Mouse (Mus musculus) WW6 (cell line): Measurements from ENCODE around the gene Cnpy3.

ENCODE experiments used
- DNase-seq: peaks from one replicate; pipeline ENCODE4 v3.0.0-alpha.2; 2013; ENCODE audit warnings: low read depth, low spot score

The Cnpy3 gene

DNA sequence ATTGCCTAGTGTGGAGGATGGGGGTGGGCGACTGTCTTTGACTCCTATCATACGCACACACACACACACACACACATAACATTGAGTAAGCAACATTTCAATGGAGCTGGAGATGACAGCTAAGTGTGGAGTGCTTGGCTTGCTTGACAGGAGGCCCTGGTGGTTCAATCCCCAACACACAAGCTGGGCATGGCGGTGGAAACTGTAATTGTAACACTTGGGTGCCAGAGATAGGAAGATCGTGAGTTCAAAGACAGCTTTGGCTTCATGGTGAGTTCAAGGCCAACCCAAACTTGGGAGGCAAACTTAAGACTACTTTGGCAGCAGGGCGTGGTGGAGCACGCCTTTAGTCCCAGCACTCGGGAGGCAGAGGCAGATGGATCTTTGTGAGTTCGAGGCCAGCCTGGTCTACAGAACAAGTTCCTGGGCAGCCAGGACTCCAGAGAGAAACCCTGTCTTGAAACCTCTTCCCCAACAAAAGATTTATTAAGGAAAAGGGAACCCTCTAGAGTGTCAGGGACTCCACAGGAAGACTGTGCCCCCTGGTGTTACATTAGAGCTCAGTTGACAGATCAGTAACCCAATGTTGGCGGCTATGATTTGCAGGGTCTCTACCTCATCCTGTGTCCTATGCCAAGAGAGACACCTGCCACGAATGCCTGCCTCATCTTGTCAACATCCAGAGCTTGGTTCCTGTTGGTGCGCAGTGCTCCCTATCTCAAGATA lies 37.1 kb downstream of the Cnpy3 start:
- no peak for DNase-seq

DNA sequence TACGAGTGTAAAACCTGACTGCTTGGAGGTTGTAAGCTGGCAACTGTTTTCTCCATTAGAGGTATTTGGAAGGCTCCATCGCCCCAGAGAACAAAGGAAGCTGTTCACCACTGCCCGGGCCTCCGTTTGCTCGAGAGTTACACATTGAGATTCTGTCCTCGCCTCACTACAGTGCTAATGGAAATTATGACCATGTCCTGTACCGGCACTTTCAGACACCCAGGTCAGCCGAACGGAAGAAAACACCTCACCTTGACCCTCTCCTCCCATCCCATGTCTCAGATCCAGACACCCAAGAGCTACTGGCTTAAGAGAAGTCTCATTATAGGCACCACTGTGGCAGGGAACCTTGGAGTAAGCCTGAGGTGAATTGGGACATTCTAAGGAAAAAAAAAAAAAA lies 38.2 kb downstream of the Cnpy3 start:
- DNase-seq = no peak

DNA sequence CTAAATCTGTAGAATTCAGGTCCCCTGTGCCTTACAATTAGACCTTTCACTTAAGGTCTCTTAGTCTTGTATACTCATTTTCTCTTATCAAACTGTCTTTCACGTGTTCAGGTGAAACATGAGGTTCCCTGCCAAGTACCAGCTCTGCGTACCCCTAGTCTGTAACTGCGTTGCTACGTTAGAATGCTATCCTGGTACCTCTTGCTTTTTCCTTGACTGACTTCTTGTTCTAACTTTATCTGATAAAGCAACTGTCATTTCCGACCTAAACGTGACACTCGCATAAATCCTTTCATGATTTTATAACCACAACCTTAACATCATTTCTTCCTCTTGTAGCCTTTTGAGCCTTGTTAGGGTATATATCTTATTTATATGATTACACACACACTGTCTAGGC lies 39.6 kb downstream of the Cnpy3 start:
- no peak for DNase-seq

- DNase-seq = no peak
Measured at GRCm38 (mm10) chr17:46711612-46712271, 40.3 kb downstream of the Cnpy3 start.

DNA sequence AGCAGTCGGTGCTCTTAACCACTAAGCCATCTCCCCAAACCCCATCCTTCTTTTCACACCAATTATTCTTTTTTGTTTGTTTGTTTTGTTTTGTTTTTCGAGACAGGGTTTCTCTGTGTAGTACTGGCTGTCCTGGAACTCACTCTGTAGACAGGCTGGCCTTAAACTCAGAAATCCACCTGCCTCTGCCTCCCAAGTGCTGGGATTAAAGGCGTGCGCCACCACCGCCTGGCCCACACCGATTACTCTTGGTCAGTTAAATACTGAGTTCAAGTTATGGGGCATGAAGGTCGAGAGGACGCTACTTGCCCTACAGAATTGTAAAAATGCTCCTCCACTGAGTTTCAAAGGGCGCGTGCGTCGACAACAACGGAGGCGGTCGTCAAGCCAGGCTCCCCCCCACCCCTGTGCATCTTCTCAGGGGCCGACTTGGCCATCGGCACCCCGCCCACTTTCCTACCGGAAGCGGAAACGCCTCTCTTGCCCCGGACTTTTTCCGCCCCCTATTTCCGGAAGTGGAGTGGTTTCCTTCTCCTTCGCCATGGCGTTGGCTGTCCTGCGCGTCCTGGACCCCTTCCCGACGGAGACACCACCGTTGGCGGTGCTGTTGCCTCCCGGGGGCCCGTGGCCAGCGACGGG lies 40.9 kb downstream of the Cnpy3 start, which contains the start of gene Pex6:
Pex6 (plus strand) TSS at position 505 of the 639 bp plus-strand sequence.
- peak; percentile 85 for DNase-seq

- no peak for DNase-seq
Measured at GRCm38 (mm10) chr17:46706375-46707089, 45.5 kb downstream of the Cnpy3 start.

GRCm38 (mm10) chr17:46704887-46705835 lies 46.9 kb downstream of the Cnpy3 start, which contains the start of gene Ppp2r5d:
Gene Ppp2r5d, minus strand, starts transcription at chr17:46705111.
- DNase-seq = peak; percentile 91

DNA sequence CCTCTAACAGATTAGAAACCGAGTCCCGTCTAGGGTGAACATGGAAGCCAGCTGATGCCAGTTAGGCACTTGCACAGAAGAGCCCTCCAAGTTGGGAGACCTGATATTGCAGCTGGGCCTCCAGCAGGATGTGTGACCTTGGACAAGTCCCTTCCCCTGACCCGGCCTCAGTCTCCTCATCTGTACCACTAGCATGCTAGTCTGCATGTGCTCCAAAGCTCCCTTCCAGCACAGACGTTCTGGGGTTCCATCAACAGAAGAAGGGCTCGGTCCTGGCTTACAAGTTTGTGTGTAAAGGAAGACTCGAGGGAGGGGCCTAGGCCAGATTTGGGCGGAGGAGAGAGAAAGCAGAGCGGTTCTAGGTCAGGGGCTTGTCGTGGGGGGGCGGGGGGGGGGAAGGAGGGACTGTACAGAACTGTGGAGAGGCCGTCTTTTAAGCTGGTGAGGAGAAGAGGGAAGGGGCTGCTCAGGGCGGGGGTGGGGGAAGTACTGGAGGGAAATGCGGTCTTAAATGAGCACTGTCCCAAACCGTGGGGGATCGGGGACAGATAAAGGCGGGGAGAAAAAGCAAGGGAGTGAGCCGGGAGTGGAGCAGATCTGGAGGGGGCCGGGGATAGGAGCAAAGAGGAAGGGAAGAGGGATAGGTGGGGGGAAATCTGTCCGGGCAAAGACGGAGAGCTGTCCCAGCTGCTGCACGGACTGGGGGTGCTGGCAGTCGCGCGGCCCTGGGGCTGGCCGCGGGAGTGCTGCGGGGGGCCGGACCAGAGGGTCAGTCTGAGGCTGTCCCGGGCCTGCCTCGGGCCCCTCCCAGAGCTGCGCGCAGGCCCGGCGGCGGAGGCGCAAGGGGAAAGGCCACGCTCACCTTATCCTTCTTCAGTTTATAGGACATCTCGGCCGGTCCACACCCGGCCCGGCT lies 47.8 kb downstream of the Cnpy3 start:
- no peak for DNase-seq

GRCm38 (mm10) chr17:46702506-46702905 lies 49.5 kb downstream of the Cnpy3 start:
- DNase-seq = no peak

GRCm38 (mm10) chr17:46702100-46702499 lies 49.9 kb downstream of the Cnpy3 start:
- DNase-seq = no peak

DNA sequence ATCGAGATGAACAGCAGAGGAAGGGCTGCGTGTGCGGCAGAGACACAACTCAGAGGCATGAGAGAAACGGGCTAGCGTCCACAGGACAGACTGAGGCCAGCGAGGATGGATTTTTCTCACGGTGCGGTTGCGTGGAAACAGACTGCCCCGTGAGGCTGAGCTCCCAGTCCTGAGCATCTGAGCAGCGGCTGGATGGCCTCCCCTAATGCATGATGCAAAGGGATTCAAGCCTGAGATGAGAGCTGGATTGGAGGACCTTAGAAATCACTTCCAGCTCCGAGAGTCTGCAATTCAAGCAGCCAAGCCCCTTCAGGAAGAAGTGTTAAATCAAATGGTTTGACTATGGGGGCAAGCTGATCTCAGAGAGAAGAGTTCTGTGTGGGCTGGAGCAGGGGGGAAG lies 50.5 kb downstream of the Cnpy3 start:
- DNase-seq = no peak

DNA sequence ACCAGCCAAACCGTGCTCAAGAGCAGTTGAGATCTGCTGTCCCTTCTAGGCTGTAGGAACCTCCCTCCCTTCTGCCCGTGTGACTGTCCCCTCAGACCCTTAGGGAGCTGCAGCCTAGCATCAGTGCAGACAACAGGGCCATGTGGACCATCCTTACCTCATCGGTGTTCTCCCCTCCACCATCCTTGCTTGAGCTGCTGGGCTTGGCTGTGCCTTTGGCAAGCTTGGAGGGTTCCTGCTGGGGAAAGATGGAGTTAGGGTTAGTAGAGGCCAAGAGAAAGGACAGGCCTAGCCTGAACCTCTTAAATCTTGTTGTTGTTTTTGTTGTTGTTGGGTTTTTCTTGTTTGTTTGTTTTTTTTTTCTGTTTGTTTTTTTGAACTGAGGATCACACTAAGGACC lies 52.1 kb downstream of the Cnpy3 start:
- DNase-seq = no peak

GRCm38 (mm10) chr17:46699245-46699644 lies 52.8 kb downstream of the Cnpy3 start:
- no peak for DNase-seq

GRCm38 (mm10) chr17:46698515-46698914 lies 53.5 kb downstream of the Cnpy3 start:
- no peak for DNase-seq

DNA sequence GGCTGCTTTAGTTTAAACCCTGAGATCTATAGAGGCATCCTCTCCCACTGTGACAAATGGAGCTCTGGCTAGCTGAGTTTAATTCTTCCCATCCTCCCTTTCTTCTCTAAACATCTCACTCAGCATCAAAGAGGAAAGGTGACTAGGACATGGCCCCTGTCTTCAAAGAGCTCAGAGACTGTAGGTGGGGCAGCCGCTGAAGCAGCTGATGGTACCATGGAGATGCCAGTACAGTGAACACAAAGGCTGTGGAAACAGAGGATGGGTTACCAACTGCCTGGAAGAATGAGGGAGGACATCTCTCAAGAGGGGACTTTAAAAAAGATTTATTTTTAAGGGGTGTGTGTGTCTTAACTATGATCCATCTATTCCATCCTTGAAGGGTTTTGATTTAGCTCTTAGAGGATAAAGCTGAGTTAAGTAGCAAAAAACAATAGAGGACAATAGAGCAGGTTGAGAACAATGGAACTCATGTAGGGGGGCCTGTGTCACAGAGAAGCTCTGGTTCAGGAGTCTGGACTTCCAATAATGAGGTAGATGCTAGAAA lies 57.4 kb downstream of the Cnpy3 start:
- DNase-seq = no peak

GRCm38 (mm10) chr17:46691390-46691789 lies 60.6 kb downstream of the Cnpy3 start:
- no peak for DNase-seq

GRCm38 (mm10) chr17:46690665-46691064 lies 61.3 kb downstream of the Cnpy3 start:
- DNase-seq = no peak

GRCm38 (mm10) chr17:46685913-46686312 lies 66.1 kb downstream of the Cnpy3 start:
- no peak for DNase-seq
